Mouse (Mus musculus): Measurements from ENCODE around the gene Fryl.
A peak's percentile ranks its signal among the peaks of the same experiment; 100 is the strongest.

Fryl gene

GRCm38 (mm10) chr5:73256352-73257065 lies at the start of gene Fryl:
Gene Fryl, minus strand, starts transcription at chr5:73256619.
- peak; percentile 96 for ATAC-seq (ENCODE audit: insufficient number of reproducible peaks, low FRiP score, low TSS enrichment)

- no peak for ATAC-seq (ENCODE audit: insufficient number of reproducible peaks, low FRiP score, low TSS enrichment)
These were observed 48.1 kb upstream of the Fryl start for GRCm38 (mm10) chr5:73304507-73304906.

- ATAC-seq (ENCODE audit: insufficient number of reproducible peaks, low FRiP score, low TSS enrichment), result no peak
These were observed 45.3 kb upstream of the Fryl start for GRCm38 (mm10) chr5:73301601-73302307.

GRCm38 (mm10) chr5:73295916-73296315 lies 39.5 kb upstream of the Fryl start:
- ATAC-seq (ENCODE audit: insufficient number of reproducible peaks, low FRiP score, low TSS enrichment), result no peak

- no peak for ATAC-seq (ENCODE audit: insufficient number of reproducible peaks, low FRiP score, low TSS enrichment)
These were observed 38.6 kb upstream of the Fryl start for GRCm38 (mm10) chr5:73295016-73295415.

GRCm38 (mm10) chr5:73293458-73293827 lies 37.0 kb upstream of the Fryl start:
- no peak for ATAC-seq (ENCODE audit: insufficient number of reproducible peaks, low FRiP score, low TSS enrichment)

GRCm38 (mm10) chr5:73292502-73293457 lies 36.4 kb upstream of the Fryl start, which contains the start of gene Ociad1:
Gene Ociad1, plus strand, starts transcription at chr5:73292784.
- ATAC-seq (ENCODE audit: insufficient number of reproducible peaks, low FRiP score, low TSS enrichment), result peak; percentile 98

- ATAC-seq (ENCODE audit: insufficient number of reproducible peaks, low FRiP score, low TSS enrichment), result no peak
These were observed 33.5 kb upstream of the Fryl start for GRCm38 (mm10) chr5:73289900-73290299.

GRCm38 (mm10) chr5:73286603-73287002 lies 30.2 kb upstream of the Fryl start:
- no peak for ATAC-seq (ENCODE audit: insufficient number of reproducible peaks, low FRiP score, low TSS enrichment)

- no peak for ATAC-seq (ENCODE audit: insufficient number of reproducible peaks, low FRiP score, low TSS enrichment)
These were observed 29.1 kb upstream of the Fryl start for GRCm38 (mm10) chr5:73285470-73285978.

GRCm38 (mm10) chr5:73284046-73284445 lies 27.6 kb upstream of the Fryl start:
- no peak for ATAC-seq (ENCODE audit: insufficient number of reproducible peaks, low FRiP score, low TSS enrichment)

- no peak for ATAC-seq (ENCODE audit: insufficient number of reproducible peaks, low FRiP score, low TSS enrichment)
These were observed 24.1 kb upstream of the Fryl start for GRCm38 (mm10) chr5:73280567-73280850.

GRCm38 (mm10) chr5:73279732-73280566 lies 23.5 kb upstream of the Fryl start:
- ATAC-seq (ENCODE audit: insufficient number of reproducible peaks, low FRiP score, low TSS enrichment), result no peak

- no peak for ATAC-seq (ENCODE audit: insufficient number of reproducible peaks, low FRiP score, low TSS enrichment)
These were observed 22.8 kb upstream of the Fryl start for GRCm38 (mm10) chr5:73279190-73279589.

GRCm38 (mm10) chr5:73274941-73275340 lies 18.5 kb upstream of the Fryl start:
- no peak for ATAC-seq (ENCODE audit: insufficient number of reproducible peaks, low FRiP score, low TSS enrichment)

- no peak for ATAC-seq (ENCODE audit: insufficient number of reproducible peaks, low FRiP score, low TSS enrichment)
These were observed 16.8 kb upstream of the Fryl start for GRCm38 (mm10) chr5:73273171-73273570.

GRCm38 (mm10) chr5:73270612-73271011 lies 14.2 kb upstream of the Fryl start:
- ATAC-seq (ENCODE audit: insufficient number of reproducible peaks, low FRiP score, low TSS enrichment), result no peak

GRCm38 (mm10) chr5:73268636-73269213 lies 12.3 kb upstream of the Fryl start:
- no peak for ATAC-seq (ENCODE audit: insufficient number of reproducible peaks, low FRiP score, low TSS enrichment)

GRCm38 (mm10) chr5:73265460-73265859 lies 9.0 kb upstream of the Fryl start:
- ATAC-seq (ENCODE audit: insufficient number of reproducible peaks, low FRiP score, low TSS enrichment), result no peak

GRCm38 (mm10) chr5:73264122-73264521 lies 7.7 kb upstream of the Fryl start:
- no peak for ATAC-seq (ENCODE audit: insufficient number of reproducible peaks, low FRiP score, low TSS enrichment)

All from cerebellum, adult (tissue).